Mouse (Mus musculus): ENCODE measurements at regions not wholly inside any gene's neighbourhood (a gene's known extent, or its start where the extent isn't known, plus 50 kb on each side); places are given as distances from the start of the nearest gene placed in this dataset.

- peak; percentile 3 for DNase-seq
These were observed 364.4 kb upstream of the Khdrbs2 start for GRCm38 (mm10) chr1:31808074-31808473.
